Mouse (Mus musculus): Measurements from ENCODE around the gene Htr2c. TPM values are rescaled to one million over a fixed set of nuclear protein-coding genes. Genes with fewer than 3 reads are reported as not detected.

Htr2c gene
- polyA plus RNA-seq, 1 experiment from 2014 or later = 3.9 TPM

DNA sequence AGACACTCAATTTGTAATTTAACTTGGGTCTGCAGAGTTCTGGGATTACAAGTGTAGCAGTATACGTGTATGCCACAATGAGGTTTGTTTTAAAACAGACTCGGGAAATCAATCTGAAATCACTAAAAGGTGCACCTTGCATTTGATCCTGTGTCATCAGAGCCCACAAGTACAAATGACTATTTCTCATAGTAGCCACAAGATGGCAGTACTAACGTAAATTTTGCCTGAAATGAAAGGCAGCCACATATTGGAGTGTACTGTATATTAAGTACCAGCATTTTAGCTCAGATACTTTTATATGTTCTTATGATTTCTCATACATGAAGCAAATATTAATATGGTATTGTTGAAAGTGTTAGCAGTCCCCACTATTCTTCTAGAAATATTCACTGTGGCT, 93.4 kb downstream of the Htr2c start:
- no peak overlapping the region for H3K27ac ChIP-seq (ENCODE audit: low read depth, low read length)
- no peak overlapping the region for H3K9ac ChIP-seq (ENCODE audit: low read depth, low read length)
- H3K36me3 ChIP-seq (ENCODE audit: control insufficient read depth, insufficient read depth, low read length) = no peaks in the 10 kb centered on the region
- no peaks in the 10 kb centered on the region for H3K4me1 ChIP-seq (replicated peaks; ENCODE audit: control insufficient read depth, insufficient read depth, low read length)
- H3K4me3 ChIP-seq (ENCODE audit: low read depth, low read length) = no peak overlapping the region
- H3K9me3 ChIP-seq (ENCODE audit: control insufficient read depth, low read length) = no peaks in the 10 kb centered on the region
- 25% methylated on average over 3 of the region's 3 CpGs for WGBS
- DNase-seq (ENCODE audit: low spot score) = peak; percentile 10
- no peaks in the 10 kb centered on the region for H3K27me3 ChIP-seq (ENCODE audit: control insufficient read depth, insufficient read depth, low read length)
- ATAC-seq (ENCODE audit: low FRiP score) = no peak
- no peak overlapping the region for H3K4me2 ChIP-seq (replicated peaks; ENCODE audit: low read depth, low read length)

DNA sequence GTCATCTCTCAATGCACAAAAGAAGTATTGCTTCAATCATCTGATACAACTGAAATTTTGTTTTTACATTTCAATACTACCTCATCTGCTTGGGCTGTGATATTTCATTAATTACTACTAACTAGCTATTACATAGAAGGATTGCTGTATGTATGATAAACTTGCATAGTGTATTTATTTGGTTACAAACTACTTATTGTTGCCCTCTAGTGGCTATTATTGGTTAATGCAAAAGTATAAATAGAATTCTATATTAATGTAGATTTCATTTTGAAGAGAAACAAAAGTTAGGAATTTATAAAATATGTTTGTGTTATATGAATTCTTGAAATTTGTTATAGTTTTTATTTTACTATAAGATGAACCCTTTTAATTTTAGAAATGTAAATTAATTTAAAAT, 109.3 kb downstream of the Htr2c start:
- no peak overlapping the region for H3K4me3 ChIP-seq (ENCODE audit: low read depth, low read length)
- no peak overlapping the region for H3K27ac ChIP-seq (ENCODE audit: low read depth, low read length)
- no peaks in the 10 kb centered on the region for H3K27me3 ChIP-seq (ENCODE audit: control insufficient read depth, insufficient read depth, low read length)
- no peaks in the 10 kb centered on the region for H3K4me1 ChIP-seq (replicated peaks; ENCODE audit: control insufficient read depth, insufficient read depth, low read length)
- H3K4me2 ChIP-seq (replicated peaks; ENCODE audit: low read depth, low read length) = no peak overlapping the region
- no peak for ATAC-seq (ENCODE audit: low FRiP score)
- H3K9ac ChIP-seq (ENCODE audit: low read depth, low read length) = no peak overlapping the region
- H3K9me3 ChIP-seq (ENCODE audit: control insufficient read depth, low read length) = no peaks in the 10 kb centered on the region
- no peaks in the 10 kb centered on the region for H3K36me3 ChIP-seq (ENCODE audit: control insufficient read depth, insufficient read depth, low read length)
- DNase-seq (ENCODE audit: low spot score) = no peak

DNA sequence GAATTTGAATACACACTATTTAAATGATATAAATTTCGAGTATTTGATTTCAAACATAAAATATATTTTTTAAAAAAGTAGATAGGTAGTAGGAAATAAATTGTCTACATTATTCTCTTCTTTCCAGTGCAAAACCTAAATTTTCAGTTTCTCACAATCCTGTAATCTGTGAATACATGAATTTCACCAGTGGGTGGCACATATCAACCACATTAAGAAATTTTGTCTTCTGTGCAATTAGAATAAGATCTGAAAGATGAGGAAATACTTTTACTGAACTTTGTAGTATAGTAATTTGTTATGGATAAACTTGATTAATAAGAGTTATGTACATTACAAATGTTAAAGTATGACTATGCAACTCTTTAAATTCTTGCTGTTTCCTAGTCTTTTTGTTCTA, 156.8 kb downstream of the Htr2c start:
- no peaks in the 10 kb centered on the region for H3K36me3 ChIP-seq (ENCODE audit: control insufficient read depth, insufficient read depth, low read length)
- H3K4me2 ChIP-seq (replicated peaks; ENCODE audit: low read depth, low read length) = no peak overlapping the region
- no peak for ATAC-seq (ENCODE audit: low FRiP score)
- no peak overlapping the region for H3K27ac ChIP-seq (ENCODE audit: low read depth, low read length)
- H3K4me3 ChIP-seq (ENCODE audit: low read depth, low read length) = no peak overlapping the region
- 48% methylated on average over 1 of the region's 1 CpGs for WGBS
- no peak overlapping the region for H3K9ac ChIP-seq (ENCODE audit: low read depth, low read length)
- DNase-seq (ENCODE audit: low spot score) = no peak
- H3K9me3 ChIP-seq (ENCODE audit: control insufficient read depth, low read length) = no peaks in the 10 kb centered on the region
- no peaks in the 10 kb centered on the region for H3K4me1 ChIP-seq (replicated peaks; ENCODE audit: control insufficient read depth, insufficient read depth, low read length)
- no peaks in the 10 kb centered on the region for H3K27me3 ChIP-seq (ENCODE audit: control insufficient read depth, insufficient read depth, low read length)

- Histone ChIP-seq H3K9me3 (ENCODE audit: control insufficient read depth, low read length) (no peaks in the 10 kb centered on the region), H3K36me3 (ENCODE audit: control insufficient read depth, insufficient read depth, low read length) (no peaks in the 10 kb centered on the region), H3K27me3 (ENCODE audit: control insufficient read depth, insufficient read depth, low read length) (no peaks in the 10 kb centered on the region), H3K27ac (ENCODE audit: low read depth, low read length) (no peak overlapping the region), H3K4me3 (ENCODE audit: low read depth, low read length) (no peak overlapping the region), H3K9ac (ENCODE audit: low read depth, low read length) (no peak overlapping the region), H3K4me2 (replicated peaks; ENCODE audit: low read depth, low read length) (no peak overlapping the region), H3K4me1 (replicated peaks; ENCODE audit: control insufficient read depth, insufficient read depth, low read length) (no peaks in the 10 kb centered on the region)
- ATAC-seq (ENCODE audit: low FRiP score) (no peak), DNase-seq (ENCODE audit: low spot score) (no peak)
Observed at GRCm38 (mm10) chrX:147215251-147215650, 252.9 kb downstream of the Htr2c start.

- no peak overlapping the region for H3K9ac ChIP-seq (ENCODE audit: low read depth, low read length)
- H3K4me1 ChIP-seq (replicated peaks; ENCODE audit: control insufficient read depth, insufficient read depth, low read length) = no peaks in the 10 kb centered on the region
- no peak for ATAC-seq (ENCODE audit: low FRiP score)
- H3K4me2 ChIP-seq (replicated peaks; ENCODE audit: low read depth, low read length) = no peak overlapping the region
- no peaks in the 10 kb centered on the region for H3K9me3 ChIP-seq (ENCODE audit: control insufficient read depth, low read length)
- 69% methylated on average over 3 of the region's 3 CpGs for WGBS
- H3K27ac ChIP-seq (ENCODE audit: low read depth, low read length) = no peak overlapping the region
- H3K27me3 ChIP-seq (ENCODE audit: control insufficient read depth, insufficient read depth, low read length) = no peaks in the 10 kb centered on the region
- H3K4me3 ChIP-seq (ENCODE audit: low read depth, low read length) = no peak overlapping the region
- H3K36me3 ChIP-seq (ENCODE audit: control insufficient read depth, insufficient read depth, low read length) = no peaks in the 10 kb centered on the region
- DNase-seq (ENCODE audit: low spot score) = no peak
Observed at GRCm38 (mm10) chrX:147217382-147218013, 255.2 kb downstream of the Htr2c start.

DNA sequence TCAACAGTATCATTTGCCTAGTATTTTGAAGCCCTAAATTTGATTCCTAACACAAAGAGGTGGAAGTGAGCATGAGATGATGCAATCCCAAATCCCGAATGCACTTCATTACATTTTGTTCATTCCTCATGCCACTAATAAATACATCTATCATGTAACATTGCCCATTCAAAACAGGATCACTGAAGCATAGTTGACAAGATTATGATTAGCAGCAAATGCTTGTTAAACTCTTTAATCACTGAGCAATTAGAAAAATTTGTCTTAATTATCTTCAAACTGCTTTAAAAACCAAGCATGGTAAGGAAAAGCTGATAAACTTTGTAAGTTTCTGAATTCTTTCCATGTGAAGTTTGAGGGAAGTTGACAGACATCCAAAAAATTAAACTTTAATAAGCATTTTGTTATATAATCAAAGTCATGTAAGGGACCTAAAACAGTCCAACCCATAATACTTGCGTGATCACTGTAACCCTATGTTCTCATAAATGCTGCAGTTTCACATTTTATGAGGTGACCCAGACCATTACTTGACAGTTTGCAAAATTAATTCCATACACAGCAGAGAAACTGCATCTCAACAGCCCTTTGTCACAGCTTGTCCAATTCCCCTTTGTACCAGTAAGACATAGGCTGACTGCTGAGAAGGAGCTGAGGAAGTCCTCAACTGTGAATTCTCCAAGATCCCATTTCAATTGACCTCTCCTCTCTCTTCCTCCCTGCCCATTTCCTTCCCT, 276.7 kb downstream of the Htr2c start:
- no peak for ATAC-seq (ENCODE audit: low FRiP score)
- no peaks in the 10 kb centered on the region for H3K27me3 ChIP-seq (ENCODE audit: control insufficient read depth, insufficient read depth, low read length)
- no peak overlapping the region for H3K4me3 ChIP-seq (ENCODE audit: low read depth, low read length)
- no peaks in the 10 kb centered on the region for H3K9me3 ChIP-seq (ENCODE audit: control insufficient read depth, low read length)
- no peak for DNase-seq (ENCODE audit: low spot score)
- no peak overlapping the region for H3K27ac ChIP-seq (ENCODE audit: low read depth, low read length)
- H3K36me3 ChIP-seq (ENCODE audit: control insufficient read depth, insufficient read depth, low read length) = no peaks in the 10 kb centered on the region
- H3K9ac ChIP-seq (ENCODE audit: low read depth, low read length) = no peak overlapping the region
- no peak overlapping the region for H3K4me2 ChIP-seq (replicated peaks; ENCODE audit: low read depth, low read length)
- H3K4me1 ChIP-seq (replicated peaks; ENCODE audit: control insufficient read depth, insufficient read depth, low read length) = no peaks in the 10 kb centered on the region
- 69% methylated on average over 2 of the region's 2 CpGs for WGBS

MicroRNA genes within 50 kb of the gene (microRNA counts, 519-probe panel; counts per million panel counts)
- microRNA mmu-miR-448 = not detected
- microRNA mmu-miR-764-3p = not detected
- not detected for microRNA mmu-miR-764-5p
